Mouse (Mus musculus): ENCODE data around the gene Stat6.
A peak's percentile ranks its signal among the peaks of the same experiment; 100 is the strongest.

Gene Stat6

DNA sequence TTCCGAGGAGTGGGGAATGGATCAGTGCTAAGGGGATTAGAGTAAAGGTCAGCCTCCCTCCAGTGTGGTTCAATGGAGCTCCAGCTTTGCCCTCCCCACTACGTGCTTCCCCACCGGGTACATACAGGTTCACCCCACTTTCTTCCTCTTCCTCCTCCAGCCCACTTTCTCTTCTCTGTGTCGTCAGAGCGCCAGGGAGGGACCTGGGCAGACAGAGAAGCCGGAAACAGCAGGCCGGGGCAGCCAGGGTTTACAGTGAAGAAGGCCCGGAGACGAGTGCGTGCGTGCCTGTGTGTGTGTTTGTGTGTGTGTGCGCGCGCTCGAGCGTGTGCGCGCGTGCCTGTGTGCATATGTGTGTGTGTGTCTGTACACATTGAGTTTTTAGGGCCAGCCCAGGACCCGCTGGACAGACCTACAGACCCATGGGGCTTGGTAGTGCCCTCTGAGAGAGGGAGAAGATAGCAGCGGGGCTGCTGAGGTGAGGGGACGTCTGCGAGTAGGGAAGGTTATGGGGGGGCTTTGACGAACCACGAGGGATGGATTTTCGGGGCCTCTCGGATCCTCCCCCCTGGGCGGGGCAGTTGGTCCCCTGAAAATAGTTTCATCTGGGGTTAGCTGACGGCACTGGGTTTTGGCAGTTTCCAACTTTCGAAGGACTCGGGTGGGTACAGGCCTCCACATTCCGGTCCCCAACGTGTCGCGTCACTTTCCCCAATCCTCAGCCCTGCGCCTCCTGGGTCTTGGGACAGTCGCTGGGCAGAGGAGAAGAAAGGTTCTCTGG is at the start of gene Stat6:
TSS of gene Stat6 (plus strand) at position 215 of the 781 bp plus-strand sequence.
- DNase-seq (ENCODE audit: low read depth), result peak; percentile 91

DNA sequence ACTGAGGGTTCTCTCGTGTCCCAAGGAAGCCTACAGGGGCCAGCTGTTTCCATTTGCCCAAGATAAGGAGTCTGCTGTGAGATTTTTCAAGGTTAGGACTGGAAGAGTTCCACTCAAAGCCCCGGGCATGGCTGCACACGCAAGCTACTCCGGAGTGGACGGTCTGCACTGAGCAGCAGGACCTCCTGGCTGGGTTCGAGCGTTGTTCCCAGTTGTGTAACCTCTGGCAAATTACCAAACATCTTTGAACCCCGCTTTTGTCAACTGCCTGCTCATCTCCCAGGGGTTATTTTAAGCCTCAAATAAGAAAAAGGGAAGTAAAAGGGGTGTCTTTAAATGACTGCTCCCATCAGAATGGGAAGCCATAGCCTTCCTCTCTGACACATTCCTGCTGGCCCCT is 48.4 kb upstream of the Stat6 start:
- DNase-seq (ENCODE audit: low read depth), result peak; percentile 60

DNA sequence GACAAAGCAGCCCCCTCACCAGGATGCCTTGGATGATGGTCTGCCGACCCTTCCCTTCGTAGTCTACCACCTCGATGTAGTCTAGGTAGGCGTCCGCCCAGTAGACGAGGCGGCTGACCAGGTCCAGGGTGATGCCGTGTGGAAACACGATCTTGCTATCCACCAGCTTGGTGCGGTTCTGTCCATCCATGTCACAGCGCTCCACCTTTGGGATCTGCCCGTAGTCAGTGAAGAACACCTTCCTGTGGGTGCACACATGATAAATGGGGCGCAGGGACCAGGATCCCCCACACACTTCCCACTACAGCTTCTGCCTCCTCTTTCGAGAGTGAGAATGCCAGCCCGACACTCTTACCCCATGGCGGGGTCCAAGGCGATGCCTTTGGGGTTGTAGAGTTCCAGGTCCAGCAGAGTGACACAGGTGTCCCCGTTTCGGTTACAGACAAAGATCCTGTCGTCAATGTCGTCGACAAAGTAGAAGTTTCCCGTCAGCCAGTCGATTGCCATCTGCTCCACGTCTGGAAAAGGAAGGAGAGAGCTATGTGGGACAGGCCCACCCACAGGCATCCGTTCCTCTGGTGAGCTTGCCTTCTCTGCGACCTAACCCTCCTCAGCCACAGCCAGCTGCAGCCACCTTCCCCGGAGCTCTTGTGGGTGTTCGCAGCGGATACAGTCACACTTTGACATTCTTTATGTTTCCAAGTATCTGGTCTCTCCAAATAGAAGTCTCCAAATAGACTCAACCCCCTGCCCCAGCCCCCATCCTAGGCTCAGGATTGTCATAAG is 47.7 kb upstream of the Stat6 start:
- DNase-seq (ENCODE audit: low read depth), result no peak

DNA sequence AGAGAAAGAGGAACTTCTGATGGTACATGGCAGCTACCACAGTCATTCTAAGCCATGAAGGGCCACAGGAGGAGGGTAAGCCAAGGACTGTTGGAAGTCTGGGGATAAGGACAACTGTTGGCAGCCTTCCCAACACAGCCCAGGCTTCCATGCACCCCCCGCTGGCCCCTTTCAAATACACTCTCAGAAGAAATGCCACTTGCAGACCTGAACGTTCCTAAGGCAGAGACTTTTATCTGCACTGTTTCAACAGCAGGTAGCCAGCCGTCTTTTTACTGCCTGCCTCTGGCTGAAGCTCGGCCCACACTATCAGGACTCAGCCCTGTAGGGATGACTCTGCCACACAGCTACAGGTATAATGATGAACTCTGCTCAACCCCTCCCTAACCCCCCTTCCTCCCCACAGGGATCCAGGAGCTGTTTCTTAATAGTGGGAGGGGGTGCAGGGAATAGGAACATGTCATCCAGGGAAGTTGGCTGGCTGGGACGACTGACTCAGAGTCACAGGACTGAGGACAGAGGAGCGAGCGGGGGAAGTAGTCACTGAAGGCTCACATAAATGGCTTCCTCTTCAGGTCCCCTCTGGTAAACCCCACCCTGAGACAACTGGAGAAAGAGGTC is 46.4 kb upstream of the Stat6 start:
- no peak for DNase-seq (ENCODE audit: low read depth)

DNA sequence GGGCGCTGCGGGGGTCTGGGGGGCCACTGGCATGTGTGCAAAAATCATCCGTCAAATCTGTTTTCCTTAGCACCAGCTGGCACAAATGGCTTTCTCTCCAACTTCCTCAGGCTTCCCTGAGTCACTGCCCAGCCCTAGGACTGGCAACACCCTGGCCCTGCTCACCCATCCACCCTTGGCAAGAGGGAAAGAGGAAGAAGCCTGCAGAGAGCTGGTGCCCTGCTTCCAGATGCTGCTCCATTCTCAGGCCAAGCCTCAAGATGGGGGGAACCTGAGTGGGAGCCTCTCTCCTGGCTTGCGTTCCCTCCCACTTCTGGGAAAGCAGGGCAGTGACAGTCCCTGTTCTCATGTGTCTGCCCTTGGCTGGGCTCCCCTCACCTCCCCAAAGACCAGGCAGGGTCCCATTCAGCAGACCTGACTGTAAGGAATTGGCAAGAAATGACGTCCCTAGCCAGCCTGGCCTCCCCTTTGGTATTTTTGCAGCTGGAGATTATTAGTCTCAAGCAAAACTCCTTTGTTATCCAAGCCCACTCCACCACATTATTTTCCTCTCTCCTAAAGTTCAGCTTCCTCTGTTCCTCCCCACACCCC is 45.4 kb upstream of the Stat6 start:
- no peak for DNase-seq (ENCODE audit: low read depth)

DNA sequence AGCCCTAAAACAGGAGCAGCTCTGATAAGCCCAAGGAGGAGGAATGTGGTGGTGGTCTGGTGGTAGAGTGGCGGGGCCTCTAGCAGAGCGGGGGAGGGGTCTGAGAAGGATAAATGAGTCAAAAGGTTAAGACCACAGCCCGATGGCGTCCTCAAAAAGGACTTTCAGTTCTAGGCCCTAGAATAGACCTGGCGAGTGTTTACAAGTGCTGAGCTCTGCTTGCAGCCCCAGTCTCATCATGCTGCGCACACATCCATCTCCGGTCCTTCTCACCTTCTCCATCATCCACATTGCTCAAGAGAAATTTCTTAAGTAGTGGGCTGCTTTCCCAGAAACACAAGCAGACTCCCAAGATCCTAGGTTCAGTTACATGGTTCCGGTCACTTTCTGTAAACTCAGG is 44.2 kb upstream of the Stat6 start:
- no peak for DNase-seq (ENCODE audit: low read depth)

DNA sequence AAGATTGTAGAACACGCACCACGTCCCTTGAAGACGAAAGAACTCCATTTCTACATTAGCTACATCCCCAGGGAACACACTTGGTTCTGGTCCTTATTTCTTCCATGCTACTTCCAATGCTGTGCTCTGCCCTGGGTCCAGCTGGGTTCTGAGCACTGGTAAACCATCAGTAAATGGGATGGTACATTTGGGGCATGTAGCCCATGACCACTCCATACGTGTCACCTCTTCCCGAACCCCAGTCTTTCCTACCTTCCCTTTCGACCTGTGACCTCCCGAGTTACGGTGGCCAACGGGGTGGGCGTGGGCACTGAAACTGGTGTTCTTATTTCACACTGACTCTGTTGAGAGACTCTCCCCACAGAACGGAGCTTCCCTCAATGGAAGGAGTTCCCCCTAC is 43.5 kb upstream of the Stat6 start:
- DNase-seq (ENCODE audit: low read depth), result no peak

DNA sequence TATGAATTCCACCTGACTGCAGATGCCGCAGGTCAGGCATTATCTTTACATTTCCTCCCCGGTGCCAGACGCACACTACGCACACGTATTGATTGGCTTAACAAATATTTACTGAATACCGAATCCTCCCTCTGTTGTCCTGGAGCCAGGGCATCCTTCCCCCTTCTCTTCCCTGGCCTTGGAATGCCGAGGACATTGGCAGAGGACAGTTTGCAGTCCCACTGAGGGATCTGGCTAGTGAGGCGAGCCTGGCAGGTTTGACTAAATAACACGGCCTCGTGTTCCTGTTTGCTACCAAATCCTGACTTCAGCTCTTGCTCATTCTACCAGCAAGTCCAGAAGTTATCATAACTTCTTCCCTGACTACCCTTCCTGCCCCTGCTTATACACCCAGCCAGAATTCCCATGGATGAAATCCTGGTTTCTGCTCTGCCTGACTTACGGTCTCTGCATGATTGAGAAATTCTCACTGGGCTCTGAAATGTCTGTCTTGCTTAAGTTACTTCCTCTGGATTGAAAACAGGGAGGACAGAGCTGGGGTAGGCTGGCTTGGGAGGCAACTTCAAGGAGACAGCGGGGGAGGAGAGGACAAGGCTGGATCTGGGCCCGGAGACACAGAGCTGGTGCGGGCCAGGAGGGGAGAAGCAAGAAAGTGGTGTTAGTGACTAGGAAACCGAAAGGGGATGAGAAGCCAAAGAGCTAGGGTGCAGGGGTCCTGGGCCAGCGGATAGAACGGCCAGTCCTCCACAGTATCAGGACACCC is 42.8 kb upstream of the Stat6 start:
- no peak for DNase-seq (ENCODE audit: low read depth)

DNA sequence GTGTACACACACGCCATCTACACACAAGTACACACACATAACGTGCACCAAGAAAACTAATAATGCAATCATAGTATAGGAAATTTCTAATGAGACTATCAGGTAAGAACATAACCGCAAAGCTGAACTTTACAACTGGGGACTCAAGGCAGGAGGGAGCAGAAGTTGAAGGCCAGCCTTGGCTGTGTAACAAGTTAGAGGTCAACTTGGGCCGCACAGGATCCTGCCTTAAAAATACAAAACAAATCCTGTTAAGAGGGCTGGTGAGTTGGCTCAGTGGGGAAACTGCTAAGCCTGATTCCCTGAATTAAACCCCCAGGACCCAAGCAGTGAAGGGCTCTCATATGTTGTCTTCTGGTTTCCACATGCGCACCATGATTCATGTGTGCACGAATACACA is 40.6 kb upstream of the Stat6 start:
- no peak for DNase-seq (ENCODE audit: low read depth)

DNA sequence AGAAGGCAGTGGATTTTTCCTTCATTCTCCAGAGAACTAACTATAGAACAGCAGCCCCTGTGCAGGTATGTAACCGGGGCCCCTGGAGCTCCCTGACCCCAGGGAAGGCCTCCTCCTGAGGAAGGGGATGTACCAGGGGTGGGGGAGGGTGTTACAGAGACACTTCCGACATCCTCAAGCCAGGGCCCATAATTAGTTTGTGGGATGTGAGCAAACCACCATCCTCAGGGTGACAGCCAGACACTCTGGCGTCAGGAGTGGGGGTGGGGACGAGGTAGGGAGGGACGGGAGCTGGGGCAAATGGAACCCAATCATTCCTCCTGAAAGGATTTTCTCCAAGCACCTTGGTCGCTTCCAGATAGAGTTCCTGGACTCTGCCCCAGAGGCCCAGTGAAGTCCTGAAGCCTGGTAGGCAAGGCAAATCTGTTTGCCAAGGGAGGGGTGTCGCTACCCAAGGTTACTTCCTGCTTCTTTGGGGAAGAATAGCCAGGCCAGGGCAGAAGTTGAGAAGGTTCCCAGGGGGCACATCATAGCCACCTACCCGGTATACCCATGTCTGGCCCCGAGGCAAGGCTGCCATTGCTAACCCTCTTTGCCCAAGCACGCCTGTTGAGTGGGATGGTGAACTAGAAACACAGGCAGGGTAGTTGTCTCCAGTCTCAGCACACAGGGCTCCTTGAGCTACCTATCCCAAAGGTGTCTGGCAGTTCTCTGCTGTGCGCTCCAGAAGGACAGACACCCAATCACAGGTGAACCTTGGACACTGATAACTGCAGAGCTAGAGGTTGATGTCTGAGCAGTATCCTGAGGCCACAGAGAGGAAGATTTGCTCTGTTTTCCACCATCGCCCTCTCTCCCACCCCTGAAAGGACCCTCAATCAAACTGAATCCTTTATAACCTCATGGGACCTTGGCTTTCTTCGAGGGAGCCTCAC is 39.1 kb upstream of the Stat6 start:
- no peak for DNase-seq (ENCODE audit: low read depth)

DNA sequence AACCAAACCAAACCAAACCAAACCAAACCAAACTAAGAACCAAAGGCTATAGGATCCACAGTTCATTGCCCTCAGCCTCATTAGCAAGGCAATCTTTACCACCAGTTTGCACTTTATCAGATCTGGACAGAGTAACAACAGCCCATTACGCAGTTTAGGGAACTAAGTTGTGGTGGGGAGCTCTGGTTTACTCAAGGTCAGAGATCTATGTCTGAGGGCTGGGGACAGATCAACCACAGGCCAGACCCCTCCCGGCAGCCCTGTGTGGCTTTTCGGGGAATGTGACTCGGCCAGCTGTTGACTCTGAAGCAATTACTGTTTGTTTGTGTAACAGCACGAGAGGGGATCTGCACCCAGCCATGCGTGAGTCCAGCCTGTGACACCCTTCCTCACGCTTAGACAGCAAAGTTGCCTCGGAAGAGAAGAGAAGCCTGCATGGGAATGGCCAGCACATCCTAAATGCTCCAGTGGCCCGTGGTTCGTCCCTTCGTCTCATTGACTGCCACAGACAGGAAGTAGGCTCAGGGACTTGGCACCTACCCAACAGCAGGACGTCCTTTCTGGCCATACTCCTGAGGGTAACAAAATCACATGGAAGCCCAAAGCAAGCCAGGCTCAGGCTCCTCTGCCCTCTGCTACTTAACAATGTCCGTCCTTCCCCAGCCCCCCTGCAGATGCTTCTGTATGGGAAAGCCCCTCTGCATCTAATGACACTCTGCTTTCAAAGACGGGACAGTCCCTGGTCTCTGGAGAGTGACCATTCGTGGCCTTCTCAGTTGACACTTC is 38.1 kb upstream of the Stat6 start:
- DNase-seq (ENCODE audit: low read depth), result peak; percentile 96

DNA sequence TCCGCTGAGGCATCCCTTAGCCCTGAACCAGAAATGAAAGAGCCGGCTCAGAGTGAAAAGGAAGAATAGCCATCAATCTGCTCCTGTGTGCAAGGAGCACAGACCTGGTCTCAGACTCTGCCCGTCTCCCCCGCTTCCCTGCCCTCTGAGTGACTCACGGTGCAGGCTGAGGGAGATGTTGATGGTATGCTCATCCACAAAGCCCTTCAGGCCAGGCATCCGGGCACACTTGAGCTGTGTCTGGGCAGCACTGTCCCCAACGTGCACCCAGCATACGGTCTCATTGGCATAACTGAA is 37.6 kb upstream of the Stat6 start:
- DNase-seq (ENCODE audit: low read depth), result peak; percentile 50

DNA sequence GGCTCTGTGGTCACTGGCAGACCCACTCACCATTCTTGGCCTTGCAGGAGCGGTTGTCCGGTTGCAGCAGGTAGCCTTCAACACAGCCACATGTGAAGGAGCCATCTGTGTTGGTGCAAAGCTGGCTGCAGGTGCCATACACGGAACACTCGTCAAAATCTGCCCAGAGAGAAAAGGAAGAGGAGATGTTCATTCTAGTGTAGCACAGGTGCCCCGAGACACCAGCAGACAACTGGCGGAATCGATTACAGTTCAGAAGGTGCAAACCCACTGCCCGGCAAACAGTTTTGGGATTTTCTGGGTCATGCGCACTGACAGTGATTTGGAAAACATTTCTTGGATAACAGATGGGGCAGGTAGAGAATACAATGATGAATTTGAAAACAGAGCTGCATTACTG is 37.0 kb upstream of the Stat6 start:
- no peak for DNase-seq (ENCODE audit: low read depth)

DNA sequence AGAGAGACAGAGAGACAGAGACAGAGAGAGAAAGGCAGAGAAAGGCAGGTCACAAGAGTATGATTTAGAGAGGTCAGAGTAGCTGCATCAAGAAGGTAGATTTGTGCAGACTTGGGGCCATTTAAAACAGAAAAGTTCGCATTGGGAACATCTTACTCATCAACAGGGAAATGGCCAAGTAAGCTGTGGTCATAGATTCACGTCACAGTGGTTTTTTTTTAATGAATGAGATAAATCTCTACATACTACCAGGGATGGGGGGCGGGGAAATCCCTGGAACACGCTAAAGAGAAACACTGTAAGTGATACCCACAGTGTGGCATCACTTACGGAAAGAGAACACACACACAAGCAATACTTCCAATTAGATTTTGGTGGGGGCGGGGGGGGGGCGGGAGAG is 35.7 kb upstream of the Stat6 start:
- peak; percentile 64 for DNase-seq (ENCODE audit: low read depth)

DNA sequence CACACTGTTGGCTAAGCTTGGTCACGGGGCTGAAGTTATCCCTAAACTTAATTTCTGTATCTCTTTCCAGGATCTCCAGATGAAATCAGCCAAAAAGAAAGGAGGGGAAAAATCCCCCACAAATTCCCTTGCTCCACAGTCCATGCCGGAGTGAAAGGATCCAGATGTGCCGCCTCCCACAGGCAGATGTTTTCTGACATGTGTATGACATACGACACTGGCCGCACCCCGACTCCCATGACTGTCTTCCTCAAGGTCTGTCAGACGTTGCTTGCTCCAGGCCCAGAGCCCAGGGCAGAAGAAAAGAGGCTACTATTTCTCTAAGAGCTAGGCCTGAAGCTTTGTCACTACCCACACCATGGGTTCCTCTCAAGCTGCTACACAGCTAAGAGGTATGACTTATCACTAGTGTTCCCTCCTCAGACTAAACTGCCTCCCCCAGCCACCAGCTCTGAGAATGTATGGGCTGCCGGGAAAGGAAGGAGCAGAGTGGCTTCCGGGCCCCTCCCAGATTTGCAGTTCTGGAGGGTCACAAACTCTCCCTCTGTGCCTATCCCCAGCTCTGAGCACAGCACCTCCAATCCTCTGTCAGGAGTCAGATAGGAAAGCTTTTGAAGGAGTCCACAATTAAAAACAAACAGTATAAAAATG is 33.2 kb upstream of the Stat6 start:
- DNase-seq (ENCODE audit: low read depth), result no peak

DNA sequence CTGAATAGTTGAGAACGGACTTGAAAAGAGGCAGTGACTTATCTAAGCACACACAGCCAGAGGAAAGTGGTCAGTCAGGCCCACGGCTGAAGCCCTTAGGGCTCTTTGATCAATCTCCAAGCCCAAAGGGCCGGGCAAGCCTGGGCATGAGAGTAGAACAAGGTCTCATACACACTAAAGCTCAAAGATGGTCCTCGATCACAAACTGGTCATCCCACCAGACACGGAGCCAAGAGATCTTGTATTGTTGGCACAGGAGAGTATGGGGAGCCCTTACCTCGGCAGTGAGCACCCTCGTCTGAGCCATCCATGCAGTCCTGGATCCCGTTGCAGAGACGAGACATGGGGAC is 32.7 kb upstream of the Stat6 start:
- no peak for DNase-seq (ENCODE audit: low read depth)

DNA sequence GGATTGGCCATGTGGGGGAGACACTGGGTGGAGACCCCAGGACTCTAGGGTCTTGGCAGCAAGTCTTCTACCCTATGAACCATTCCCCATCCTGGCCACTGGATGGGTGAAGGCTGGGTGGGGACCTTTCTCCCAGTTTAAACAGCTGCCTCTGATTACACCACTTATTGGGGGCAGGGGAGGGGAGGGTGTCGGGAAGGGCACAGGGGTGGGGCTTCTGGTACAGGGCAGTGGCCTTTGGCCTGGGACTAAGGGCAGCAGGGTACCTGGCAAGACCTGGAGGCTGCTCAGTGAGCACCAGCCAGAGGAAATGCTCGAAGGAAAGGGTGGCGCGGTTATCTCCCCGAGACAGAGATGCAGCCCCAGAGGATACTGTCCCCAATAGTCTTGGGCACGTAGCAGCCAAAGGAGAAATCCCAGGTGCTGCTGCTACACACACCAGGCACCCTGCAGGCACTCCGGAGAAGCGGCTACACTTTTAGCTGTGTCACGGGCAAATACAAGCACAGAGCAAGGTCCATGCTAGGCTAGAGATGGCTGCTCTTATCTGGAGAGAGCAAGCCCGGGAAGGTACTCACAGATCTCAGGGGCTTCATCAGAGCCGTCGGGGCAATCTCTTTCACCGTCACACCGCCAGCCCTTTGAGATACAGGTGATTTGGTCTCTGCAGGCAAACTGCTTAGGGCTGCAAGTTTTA is 30.6 kb upstream of the Stat6 start:
- no peak for DNase-seq (ENCODE audit: low read depth)

DNA sequence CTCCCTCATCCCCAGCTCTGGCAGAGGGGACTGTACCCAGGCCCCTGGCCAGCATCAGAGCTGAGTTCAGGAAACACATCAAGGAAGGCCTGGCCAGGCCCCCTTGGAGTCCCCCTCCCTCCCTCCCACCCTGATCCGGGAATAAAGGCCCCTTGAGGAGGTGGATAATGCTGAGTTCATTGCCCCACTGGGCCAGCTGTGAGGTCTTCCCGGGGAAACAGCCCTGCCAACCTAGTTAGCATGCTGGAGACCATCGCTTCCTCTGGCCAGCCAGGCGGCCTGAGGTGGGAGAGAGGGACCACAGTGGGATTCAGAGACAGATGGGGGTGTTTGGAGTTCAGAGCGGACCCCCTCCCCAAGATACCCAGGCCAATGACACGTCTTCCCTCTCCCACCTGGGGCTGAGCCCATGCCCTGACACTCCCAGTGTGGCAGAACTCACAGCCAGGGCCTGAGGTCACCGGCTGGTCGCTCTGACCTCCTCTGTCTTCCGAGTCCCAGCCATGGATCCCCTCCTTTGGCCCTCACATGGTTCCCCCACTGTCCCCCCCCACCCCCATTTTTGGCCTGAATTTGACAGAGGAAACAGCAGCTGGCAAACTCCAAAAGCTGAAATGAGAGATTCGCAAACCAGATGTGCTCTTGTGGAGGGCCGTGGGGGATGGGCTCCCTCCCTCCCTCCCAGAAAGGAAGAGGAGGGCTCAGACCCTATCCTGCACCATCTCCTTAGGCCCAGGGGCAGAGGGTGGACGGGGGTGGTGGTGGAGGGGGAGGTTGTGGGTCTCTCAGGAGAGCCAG is 28.4 kb upstream of the Stat6 start:
- DNase-seq (ENCODE audit: low read depth), result no peak

DNA sequence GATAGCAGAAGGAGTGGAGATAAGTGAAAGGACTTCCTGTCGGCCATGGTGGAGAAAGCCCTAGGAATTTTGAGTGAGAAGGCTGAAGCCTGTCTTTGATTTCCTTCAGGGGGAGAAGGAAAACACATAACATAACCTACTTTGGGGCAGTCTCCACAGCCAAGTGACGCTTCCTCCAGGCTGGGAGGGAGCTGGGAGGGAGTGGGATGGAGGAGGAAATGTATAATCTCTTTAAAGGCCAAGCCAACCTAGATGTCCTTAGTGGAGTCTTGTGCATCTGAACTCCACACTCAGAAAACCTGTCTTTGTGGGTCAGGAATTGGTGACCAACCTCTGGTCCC is 27.8 kb upstream of the Stat6 start:
- no peak for DNase-seq (ENCODE audit: low read depth)
